Mouse (Mus musculus) cerebellum, adult 18-20 months (tissue): ENCODE data around the gene Gnas.
"Not testable (repeated sequence)": the region's sequence is repeated elsewhere in the genome, so short reads cannot be mapped to it uniquely, and the experiment has no call there.

Source experiments
- DNase-seq, 2 experiments: peaks; one replicate each; pipeline ENCODE4 v3.0.0; 2021

Gnas gene

DNA sequence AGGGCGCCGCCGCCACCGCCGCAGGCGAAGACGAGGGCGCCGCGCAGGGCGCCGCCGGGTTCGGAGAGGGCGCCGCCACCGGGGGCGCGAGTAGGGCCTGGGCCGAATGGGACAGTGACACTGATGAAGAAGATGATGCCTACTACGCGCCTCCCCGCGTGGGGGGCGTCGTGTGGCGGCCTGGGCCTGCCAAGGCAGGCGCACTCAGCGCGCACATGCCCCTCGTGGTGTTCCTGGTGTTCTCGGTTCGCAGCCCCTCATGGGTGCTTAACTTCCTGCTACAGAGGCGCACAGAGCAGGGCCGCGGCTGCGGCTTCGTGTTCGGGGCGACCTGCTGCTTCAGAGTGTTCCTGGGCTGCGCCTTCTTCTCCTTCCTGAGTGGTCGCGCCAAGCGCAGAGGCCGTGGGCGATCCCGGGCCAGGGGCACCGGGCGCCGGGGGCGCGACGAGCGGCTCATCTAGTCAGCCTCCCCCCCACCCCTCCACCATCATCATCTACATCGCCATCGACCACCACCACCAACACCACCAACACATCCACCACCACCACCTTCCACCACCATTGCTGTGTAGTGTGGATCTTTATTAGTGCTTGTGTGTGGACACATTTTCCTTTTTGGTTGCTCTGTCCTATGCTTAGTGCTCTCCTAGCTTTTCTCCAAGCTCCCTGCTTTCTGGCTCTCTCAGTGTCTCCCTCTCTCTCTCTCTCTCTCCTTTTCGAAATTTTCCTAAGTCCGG lies 45.0 kb downstream of the Gnas start:
- DNase-seq: peak; percentile 22 to 45

GRCm38 (mm10) chr2:174329663-174330615 lies 45.8 kb downstream of the Gnas start:
- DNase-seq: peak; percentile 72 to 84

DNA sequence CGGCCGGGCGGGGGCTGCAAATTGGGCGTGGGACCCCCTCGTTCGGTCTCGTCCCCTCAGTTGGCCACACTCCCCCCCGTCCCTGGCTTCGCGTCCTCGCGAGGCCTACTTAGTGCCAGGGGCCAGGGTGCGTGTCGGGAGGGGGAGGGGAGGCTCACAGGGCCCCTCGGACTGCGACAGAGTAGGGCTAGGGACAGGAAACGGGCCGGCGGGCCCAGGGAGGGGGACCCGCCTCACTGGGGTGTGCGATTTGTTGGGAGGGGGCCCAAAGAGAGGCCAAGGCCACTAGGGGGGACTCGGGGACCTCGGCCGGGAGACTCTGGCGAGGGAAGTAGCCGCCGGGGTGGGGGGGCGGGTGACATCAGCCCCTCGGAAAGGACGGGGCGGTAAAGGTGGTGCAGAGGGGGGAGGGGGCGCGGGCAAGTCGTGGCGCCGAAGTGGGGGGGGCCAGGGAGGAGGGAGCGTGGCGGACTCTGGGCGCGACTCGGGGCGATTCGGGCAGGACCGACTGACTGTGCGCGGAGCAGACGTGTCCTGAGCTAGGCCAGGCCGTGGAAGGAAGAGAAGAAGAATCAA lies 46.6 kb downstream of the Gnas start:
- DNase-seq: peak; percentile 67 to 75

DNA sequence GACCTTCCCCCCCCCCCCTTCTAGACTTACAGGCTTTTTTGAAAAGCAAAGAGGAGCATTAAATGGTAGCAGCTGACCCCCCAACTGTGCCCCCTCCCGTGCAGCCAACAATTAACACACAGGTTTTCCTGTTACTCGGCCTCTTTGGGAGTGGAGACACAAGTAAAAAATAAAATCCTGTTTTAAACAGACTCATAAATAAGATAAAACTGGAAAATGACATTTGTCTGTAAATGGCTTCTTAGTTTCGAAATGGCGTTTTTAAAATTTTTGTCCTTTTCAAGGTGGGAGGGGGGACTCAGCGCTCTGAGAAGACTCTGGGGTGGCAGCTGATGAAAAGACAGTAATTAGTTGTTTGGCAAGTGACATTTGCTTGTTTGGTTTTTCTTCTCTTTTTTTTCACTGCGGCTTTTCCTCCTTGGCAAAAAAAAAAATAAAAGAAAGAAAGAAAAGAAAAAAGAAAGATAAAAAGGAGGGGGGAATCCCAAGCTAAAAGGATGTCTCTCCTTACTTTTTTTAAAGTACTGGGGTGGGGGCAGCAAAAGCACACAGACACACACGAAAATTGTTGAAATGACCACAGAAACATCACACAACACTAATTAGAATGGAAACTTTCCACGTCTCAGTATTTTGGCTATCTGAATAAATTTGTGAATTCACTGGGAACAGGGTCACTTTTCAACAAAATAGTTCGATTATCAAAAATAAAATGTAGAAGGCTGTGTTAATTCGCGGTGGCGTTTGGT lies 47.3 kb downstream of the Gnas start:
- no peak for DNase-seq

GRCm38 (mm10) chr2:174333239-174333890 lies 49.2 kb downstream of the Gnas start:
- DNase-seq: no peak

GRCm38 (mm10) chr2:174334415-174334814 lies 50.3 kb downstream of the Gnas start:
- DNase-seq: peak; percentile 43 to 59

DNA sequence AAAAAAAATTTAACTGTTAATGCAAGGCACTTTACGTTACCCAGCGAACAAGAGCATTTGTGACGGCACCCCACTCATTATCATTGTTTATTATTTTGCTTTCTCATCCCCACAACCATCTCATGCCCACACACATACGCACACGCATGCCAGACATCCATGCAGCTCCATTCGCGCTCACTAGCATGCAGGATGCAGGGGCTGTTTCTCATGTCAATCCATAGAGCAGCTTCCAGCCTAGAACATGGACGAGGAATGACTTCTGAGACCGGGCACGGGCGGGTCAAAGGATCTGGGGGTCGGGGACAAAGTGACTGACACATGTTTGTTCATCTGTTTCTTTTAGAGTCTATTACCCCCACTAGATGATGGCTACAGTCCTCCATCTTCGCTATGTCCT lies 53.2 kb downstream of the Gnas start:
- no peak for DNase-seq

GRCm38 (mm10) chr2:174339701-174340100 lies 55.6 kb downstream of the Gnas start:
- no peak for DNase-seq

DNA sequence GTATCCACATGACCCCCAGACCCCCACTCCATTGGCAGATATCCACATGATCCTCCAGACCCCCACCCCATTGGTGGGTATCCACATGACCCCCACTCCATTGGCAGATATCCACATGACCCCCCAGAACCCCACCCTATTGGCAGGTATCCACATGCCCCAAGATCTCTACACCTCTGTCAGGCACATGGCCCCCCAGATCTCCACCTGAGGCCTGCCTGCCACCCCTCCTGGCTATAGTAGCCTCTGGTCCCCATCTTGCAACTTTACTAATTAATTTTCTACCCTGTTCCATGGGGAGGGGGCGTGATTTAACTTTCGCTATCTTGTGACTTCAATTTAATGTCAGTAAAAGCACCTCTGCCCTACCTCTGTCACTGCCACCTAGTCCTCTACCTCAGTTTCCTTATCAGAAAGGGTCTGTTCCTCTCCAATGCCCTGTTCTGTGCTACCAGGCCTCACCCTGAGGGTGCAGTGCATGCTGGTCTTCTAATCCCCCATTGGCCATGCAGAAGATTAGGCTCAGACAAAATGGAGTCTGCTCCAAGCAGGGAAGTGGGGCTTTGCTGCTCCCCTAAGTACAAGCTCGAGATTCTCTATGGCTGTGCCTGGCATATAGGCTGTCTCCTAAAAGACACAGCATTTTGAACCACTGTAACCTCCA lies 56.2 kb downstream of the Gnas start:
- no peak for DNase-seq

- no peak for DNase-seq
Observed at GRCm38 (mm10) chr2:174340893-174341580, 56.9 kb downstream of the Gnas start.

- DNase-seq: no peak
Observed at GRCm38 (mm10) chr2:174342793-174343400, 58.8 kb downstream of the Gnas start.

- DNase-seq: no peak
Observed at GRCm38 (mm10) chr2:174343566-174343965, 59.4 kb downstream of the Gnas start.

GRCm38 (mm10) chr2:174344003-174344655 lies 60.0 kb downstream of the Gnas start:
- DNase-seq: peak; percentile 67 to 69

DNA sequence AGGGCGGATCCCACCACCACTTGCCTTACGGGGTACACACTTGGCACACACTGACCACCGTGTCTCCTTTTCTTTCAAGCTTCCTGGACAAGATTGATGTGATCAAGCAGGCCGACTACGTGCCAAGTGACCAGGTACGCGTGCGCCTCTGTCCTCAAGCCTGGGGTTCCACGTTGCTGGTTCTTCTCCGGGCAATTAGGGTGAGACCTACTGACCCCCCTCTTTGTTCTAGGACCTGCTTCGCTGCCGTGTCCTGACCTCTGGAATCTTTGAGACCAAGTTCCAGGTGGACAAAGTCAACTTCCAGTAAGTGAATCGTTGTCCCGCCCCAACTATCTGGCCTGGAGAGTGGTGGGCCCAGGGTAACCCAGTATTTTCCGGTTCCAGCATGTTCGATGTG lies 60.9 kb downstream of the Gnas start:
- no peak for DNase-seq

- no peak for DNase-seq
Observed at GRCm38 (mm10) chr2:174346612-174346998, 62.5 kb downstream of the Gnas start, which contains the start of gene Gm20721. Gm20721 (minus strand) TSS chr2:174346712.

- DNase-seq: not testable (repeated sequence)
Observed at GRCm38 (mm10) chr2:174346999-174347668, 63.0 kb downstream of the Gnas start.

DNA sequence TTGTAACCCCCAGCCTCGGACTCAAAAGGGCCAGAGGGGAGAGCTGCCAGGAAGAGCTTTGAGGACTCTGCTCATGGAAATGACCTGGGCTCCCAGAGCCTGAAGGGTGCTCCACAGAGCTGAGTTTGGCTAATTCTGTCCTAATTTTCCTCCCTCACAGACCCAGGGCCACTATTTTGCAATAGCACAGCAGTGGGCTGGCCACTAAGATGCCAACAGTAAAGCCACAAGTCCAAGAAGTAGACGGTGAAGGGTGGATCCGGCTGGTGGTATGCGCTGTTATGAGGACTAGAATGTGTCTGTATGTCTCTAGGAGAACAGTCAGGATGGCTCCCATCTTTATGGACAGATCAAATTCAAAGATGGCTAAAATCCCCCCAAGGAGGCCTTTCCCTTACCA lies 74.4 kb downstream of the Gnas start:
- DNase-seq: no peak

DNA sequence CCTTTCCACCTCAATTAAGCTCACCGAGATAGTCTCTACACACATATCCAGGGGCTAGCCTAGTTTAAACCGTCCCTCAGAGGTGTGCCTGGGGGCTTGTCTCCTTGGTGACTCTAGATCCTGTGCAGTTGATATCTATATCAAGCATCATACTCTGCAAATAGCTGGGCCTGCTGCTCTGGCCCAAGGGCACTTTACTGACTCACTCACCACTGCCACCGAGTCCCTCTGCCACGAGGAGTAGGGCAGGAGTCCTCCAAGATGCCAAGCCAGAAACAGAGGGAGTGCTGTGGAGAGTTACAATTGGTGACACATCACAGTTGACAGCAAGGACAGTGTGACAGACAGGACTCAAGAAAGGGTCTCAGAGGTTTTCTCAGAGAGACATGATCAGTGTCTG lies 75.5 kb downstream of the Gnas start:
- DNase-seq: no peak

- DNase-seq: no peak
Observed at GRCm38 (mm10) chr2:174366571-174366970, 82.5 kb downstream of the Gnas start.
